Mouse (Mus musculus): ENCODE results near the gene Mkln1. TPM values are rescaled to one million over a fixed set of nuclear protein-coding genes. Genes with fewer than 3 reads are reported as not detected.

The Mkln1 gene
- polyA plus RNA-seq (2012; rRNA removed), result 12.1 and 21.0 TPM in 2 replicates

- Histone ChIP-seq H3K27ac (ENCODE audit: insufficient read depth, low read length) (peak within 1 kb of the TSS; percentile 92), H3K27me3 (ENCODE audit: control insufficient read depth, insufficient read depth, low read length) (no peaks in the 10 kb centered on the region), H3K36me3 (ENCODE audit: control insufficient read depth, insufficient read depth, low read length) (no peaks in the 10 kb centered on the region), H3K4me1 (ENCODE audit: control insufficient read depth, insufficient read depth, insufficient read length) (peaks cover 7% of the 10 kb centered on the region; the same call in 1 of the 2 replicates), H3K4me3 (ENCODE audit: extremely low read depth, insufficient read depth, insufficient read length) (peak within 1 kb of the TSS; percentile 93)
- peak; percentile 54 to 84 for DNase-seq (ENCODE audit: low read depth in 1 of 2, low spot score in 2 of 2)
- under 1% methylated on average over 62 of the region's 65 CpGs for WGBS
- TF ChIP-seq CTCF (IDR thresholded peaks at IDR 0.05; ENCODE audit: extremely low read depth, insufficient read depth, insufficient read length, insufficient replicate concordance), result no peak
- TF ChIP-seq POLR2A (IDR thresholded peaks at IDR 0.05; ENCODE audit: low read depth, low read length), result peak; percentile 35; the same call in 1 of the 2 replicates
These were observed at the start of gene Mkln1 for GRCm38 (mm10) chr6:31398431-31399205. TSS of gene Mkln1 (plus strand) at chr6:31398735.

- 81% methylated on average over 26 of the region's 26 CpGs for WGBS
- Histone ChIP-seq H3K4me1 (ENCODE audit: control insufficient read depth, insufficient read depth, insufficient read length) (no peaks in the 10 kb centered on the region), H3K36me3 (ENCODE audit: control insufficient read depth, insufficient read depth, low read length) (no peaks in the 10 kb centered on the region), H3K27ac (ENCODE audit: insufficient read depth, low read length) (no peak overlapping the region), H3K27me3 (ENCODE audit: control insufficient read depth, insufficient read depth, low read length) (no peaks in the 10 kb centered on the region), H3K4me3 (ENCODE audit: extremely low read depth, insufficient read depth, insufficient read length) (no peak overlapping the region)
- DNase-seq (ENCODE audit: low read depth in 1 of 2, low spot score in 2 of 2), result no peak
- TF ChIP-seq CTCF (IDR thresholded peaks at IDR 0.05; ENCODE audit: extremely low read depth, insufficient read depth, insufficient read length, insufficient replicate concordance) (no peak), POLR2A (IDR thresholded peaks at IDR 0.05; ENCODE audit: low read depth, low read length) (no peak)
These were observed 41.9 kb upstream of the Mkln1 start for GRCm38 (mm10) chr6:31356444-31357191.

- Histone ChIP-seq H3K36me3 (ENCODE audit: control insufficient read depth, insufficient read depth, low read length) (no peaks in the 10 kb centered on the region), H3K27ac (ENCODE audit: insufficient read depth, low read length) (no peak overlapping the region), H3K27me3 (ENCODE audit: control insufficient read depth, insufficient read depth, low read length) (no peaks in the 10 kb centered on the region), H3K4me3 (ENCODE audit: extremely low read depth, insufficient read depth, insufficient read length) (no peak overlapping the region), H3K4me1 (ENCODE audit: control insufficient read depth, insufficient read depth, insufficient read length) (no peaks in the 10 kb centered on the region)
- TF ChIP-seq CTCF (IDR thresholded peaks at IDR 0.05; ENCODE audit: extremely low read depth, insufficient read depth, insufficient read length, insufficient replicate concordance) (no peak), POLR2A (IDR thresholded peaks at IDR 0.05; ENCODE audit: low read depth, low read length) (no peak)
- 63% methylated on average over 4 of the region's 4 CpGs for WGBS
- DNase-seq (ENCODE audit: low read depth in 1 of 2, low spot score in 2 of 2), result no peak
These were observed 41.2 kb upstream of the Mkln1 start for GRCm38 (mm10) chr6:31357286-31357685.

DNA sequence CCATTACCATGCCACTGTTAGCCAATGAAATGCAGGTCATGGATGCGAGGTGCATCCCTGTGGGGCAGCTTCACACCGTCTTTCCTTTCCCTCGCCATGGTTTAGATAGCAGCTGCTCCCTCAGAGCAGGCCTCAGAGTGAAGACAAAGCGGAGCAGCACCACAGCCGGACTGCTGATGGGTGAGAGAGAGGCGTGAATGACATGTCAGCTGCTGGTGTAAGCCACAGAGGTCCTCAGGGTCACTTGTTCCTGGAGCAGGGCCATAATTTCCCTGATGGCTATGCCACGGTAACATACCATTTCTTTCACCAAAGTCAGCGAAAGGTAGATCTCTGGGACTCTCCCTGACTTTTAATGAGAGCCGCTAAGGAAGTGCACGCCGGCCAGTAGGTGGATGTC lies 35.9 kb upstream of the Mkln1 start:
- Histone ChIP-seq H3K27me3 (ENCODE audit: control insufficient read depth, insufficient read depth, low read length) (no peaks in the 10 kb centered on the region), H3K4me1 (ENCODE audit: control insufficient read depth, insufficient read depth, insufficient read length) (no peaks in the 10 kb centered on the region), H3K4me3 (ENCODE audit: extremely low read depth, insufficient read depth, insufficient read length) (no peak overlapping the region), H3K27ac (ENCODE audit: insufficient read depth, low read length) (no peak overlapping the region), H3K36me3 (ENCODE audit: control insufficient read depth, insufficient read depth, low read length) (no peaks in the 10 kb centered on the region)
- no peak for DNase-seq (ENCODE audit: low read depth in 1 of 2, low spot score in 2 of 2)
- 88% methylated on average over 11 of the region's 11 CpGs for WGBS
- TF ChIP-seq CTCF (IDR thresholded peaks at IDR 0.05; ENCODE audit: extremely low read depth, insufficient read depth, insufficient read length, insufficient replicate concordance) (no peak), POLR2A (IDR thresholded peaks at IDR 0.05; ENCODE audit: low read depth, low read length) (no peak)

DNA sequence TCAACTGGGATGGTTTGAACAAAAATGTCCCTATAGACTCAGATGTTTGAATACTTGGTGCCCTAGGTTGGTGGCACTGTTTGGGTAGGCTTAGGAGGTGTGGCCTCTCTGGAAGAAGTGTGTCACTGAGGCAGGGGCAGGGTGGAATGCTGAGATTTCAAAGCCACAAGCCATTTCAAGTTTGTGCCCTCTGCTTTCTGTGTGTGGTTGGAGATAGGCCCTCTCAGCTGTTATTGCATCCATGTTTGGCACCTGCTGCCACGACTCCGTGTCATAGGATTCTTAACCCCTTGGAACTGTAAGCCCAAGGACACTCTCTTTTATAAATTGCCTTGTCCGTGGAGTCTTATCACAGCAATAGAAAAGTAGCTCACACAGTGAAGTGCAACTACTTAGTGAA lies 34.1 kb upstream of the Mkln1 start:
- no peaks in the 10 kb centered on the region for H3K36me3 ChIP-seq (ENCODE audit: control insufficient read depth, insufficient read depth, low read length)
- TF ChIP-seq CTCF (IDR thresholded peaks at IDR 0.05; ENCODE audit: extremely low read depth, insufficient read depth, insufficient read length, insufficient replicate concordance) (no peak), POLR2A (IDR thresholded peaks at IDR 0.05; ENCODE audit: low read depth, low read length) (no peak)
- H3K4me1 ChIP-seq (ENCODE audit: control insufficient read depth, insufficient read depth, insufficient read length), result no peaks in the 10 kb centered on the region
- no peak overlapping the region for H3K27ac ChIP-seq (ENCODE audit: insufficient read depth, low read length)
- DNase-seq (ENCODE audit: low read depth in 1 of 2, low spot score in 2 of 2), result no peak
- 83% methylated on average over 3 of the region's 3 CpGs for WGBS
- no peak overlapping the region for H3K4me3 ChIP-seq (ENCODE audit: extremely low read depth, insufficient read depth, insufficient read length)
- H3K27me3 ChIP-seq (ENCODE audit: control insufficient read depth, insufficient read depth, low read length), result no peaks in the 10 kb centered on the region

DNA sequence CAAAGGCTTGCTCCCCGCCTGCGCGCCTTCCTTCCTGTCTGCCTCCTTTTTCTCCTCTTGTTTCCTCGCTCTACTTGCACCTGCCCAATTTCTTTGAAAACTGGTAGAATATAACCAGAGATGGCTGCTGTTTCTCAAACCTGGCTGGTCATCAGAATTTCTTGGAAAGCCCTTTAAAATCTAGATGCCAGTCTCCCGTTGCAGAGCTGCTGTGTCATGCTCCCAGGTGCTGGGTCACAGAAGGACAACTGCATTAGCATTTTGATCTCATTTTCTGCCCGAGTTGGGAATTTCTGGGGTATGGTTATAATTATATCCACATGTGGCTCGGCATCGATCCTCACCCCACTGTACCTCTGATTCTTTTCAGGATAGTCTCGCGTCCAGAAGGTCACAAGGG lies 30.6 kb upstream of the Mkln1 start:
- no peaks in the 10 kb centered on the region for H3K36me3 ChIP-seq (ENCODE audit: control insufficient read depth, insufficient read depth, low read length)
- DNase-seq (ENCODE audit: low read depth in 1 of 2, low spot score in 2 of 2), result no peak
- H3K27me3 ChIP-seq (ENCODE audit: control insufficient read depth, insufficient read depth, low read length), result no peaks in the 10 kb centered on the region
- H3K4me1 ChIP-seq (ENCODE audit: control insufficient read depth, insufficient read depth, insufficient read length), result no peaks in the 10 kb centered on the region
- no peak overlapping the region for H3K27ac ChIP-seq (ENCODE audit: insufficient read depth, low read length)
- no peak overlapping the region for H3K4me3 ChIP-seq (ENCODE audit: extremely low read depth, insufficient read depth, insufficient read length)
- TF ChIP-seq CTCF (IDR thresholded peaks at IDR 0.05; ENCODE audit: extremely low read depth, insufficient read depth, insufficient read length, insufficient replicate concordance), result no peak
- no peak for TF ChIP-seq POLR2A (IDR thresholded peaks at IDR 0.05; ENCODE audit: low read depth, low read length)
- 76% methylated on average over 10 of the region's 10 CpGs for WGBS

All from spleen, adult 2 months (tissue).